Mouse (Mus musculus): ENCODE measurements around the gene Iqcf5.

Iqcf5 gene

DNA sequence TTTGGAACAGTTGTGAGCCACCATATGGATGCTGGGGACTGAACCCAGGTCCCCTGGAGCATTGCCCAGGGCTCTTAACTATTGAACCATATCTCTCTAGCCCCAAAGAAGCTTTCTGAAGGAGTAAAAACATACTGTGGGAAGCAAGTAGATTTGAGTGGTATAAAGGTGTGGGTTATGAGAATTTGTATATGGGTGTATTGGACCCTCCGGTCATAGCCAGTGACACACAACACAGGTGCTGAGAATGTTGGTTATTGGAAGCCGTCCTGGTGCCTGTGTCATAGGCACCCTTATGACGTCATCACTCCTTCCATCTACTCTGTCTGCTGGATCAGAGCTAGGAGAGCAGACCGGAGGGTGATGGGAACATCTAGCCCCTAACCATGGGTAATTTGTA, at the start of gene Iqcf5:
Gene Iqcf5 (plus strand): TSS at position 301 of the 400 bp plus-strand sequence.
- in situ Hi-C loops (cut with MseI, MboI), result no loop called here

DNA sequence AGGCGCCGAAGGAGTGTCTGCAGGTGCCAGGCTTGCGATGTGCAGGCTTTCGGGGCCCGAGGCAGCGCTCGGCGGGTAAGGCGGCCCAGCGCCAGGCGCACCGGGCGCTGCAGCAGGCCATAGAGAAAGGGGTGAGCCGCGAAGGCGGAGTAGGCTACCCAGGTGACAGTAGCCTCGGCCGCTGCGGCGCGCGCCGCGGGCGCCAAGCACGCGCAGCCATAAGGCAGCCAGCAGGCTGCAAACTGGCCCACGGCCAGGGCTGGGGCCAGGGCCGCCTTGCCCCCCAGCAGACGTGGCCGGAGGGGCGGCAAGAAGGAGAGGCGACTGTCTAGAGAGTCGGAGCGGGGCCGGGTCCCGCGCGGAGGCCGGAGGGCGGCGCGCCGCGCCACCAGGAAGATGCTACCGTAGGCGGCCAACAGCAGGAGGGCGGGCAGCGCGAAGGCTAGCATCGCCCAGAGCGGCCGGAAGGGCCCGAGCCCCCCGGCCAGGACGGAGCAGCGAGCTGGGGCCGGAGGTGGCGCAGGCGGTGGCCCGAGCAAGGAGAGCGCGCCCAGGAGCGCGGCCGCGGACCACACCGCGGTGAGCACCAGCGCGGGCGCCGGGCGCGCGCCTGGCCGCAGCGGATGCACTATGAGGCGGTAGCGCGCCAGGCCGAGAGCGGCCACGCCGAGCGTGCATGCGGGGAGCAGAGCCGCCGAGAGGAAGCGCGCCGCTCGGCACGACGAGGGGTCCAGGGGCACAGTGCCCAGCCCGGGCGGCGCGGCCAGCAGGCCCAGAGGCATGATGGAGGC, 49.4 kb upstream of the Iqcf5 start:
- in situ Hi-C loops (cut with MseI, MboI), result no loop called here

DNA sequence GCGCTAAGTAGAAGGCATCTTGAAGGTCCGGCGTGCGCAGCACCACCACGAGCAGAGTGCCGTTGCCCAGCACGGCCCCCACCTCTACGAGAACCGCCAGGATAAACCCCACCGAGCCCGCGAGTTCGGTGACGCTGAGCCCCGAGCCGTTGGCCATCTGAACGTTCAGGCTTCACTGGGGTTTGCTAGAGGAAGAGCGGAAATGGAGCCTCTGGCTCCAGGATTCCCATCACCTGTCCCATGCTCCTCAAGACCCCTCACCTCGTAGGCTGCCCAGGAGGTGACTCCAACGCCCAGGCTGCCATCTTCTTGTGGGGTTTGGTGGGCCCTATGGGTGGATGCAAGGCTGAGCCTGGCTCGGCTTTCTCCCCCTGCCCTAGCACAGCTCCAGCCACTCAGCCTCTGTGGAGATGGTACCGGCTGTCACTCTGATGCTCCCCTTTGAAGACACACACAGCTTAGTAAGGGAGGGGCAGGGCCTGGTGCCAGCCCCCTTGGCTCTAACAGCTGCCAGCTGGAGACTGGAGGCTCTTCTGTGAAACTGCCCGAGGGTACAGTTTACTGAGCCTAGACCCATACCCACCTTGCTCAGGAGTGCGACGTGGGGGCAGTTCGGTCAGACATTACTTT, 48.7 kb upstream of the Iqcf5 start, which contains the start of gene Gpr62:
Gene Gpr62 (minus strand): TSS at position 368 of the 630 bp plus-strand sequence.
- in situ Hi-C loops (cut with MseI, MboI), result no loop called here

DNA sequence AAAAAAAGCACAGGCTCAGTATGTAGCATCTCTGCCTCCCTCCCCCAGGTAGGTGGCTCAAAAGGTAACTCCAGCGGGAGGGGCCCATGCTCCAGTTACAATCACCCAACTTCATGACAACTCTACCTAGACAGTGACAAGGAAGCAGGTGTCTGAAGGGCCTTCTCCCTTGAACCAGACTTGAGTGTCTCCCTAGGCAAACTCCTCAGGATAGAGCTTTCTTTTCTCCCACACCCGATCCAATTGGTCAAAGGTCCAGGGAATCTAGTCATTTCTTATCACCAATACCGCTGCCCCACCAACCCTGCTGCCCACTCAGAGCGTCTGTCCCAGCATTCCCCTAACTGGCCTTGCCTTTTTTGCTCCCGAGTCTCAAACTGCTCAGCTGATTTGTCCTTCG, 47.7 kb upstream of the Iqcf5 start:
- in situ Hi-C loops (cut with MseI, MboI), result no loop called here

GRCm38 (mm10) chr9:106467746-106468145, 46.6 kb upstream of the Iqcf5 start:
- in situ Hi-C loops (cut with MseI, MboI), result no loop called here

DNA sequence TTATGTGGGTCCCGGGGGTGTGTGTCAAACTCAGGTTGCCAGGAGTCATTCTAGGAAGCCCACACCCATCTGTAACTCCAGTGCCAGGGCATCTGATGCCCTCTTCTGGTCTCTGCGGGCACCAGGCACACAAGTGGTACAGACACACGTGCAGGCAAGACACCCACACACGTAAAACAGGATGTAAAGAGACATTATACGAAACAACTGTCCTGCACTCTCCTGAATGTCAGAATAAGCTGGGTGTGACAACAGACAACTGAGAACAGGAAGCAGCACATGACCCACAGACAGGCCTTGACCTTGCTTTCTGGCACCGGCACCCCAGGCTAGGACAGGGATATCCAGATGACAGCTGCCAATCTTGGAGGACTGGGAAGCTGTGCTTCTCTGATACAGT, 45.1 kb upstream of the Iqcf5 start:
- in situ Hi-C loops (cut with MseI, MboI), result no loop called here

GRCm38 (mm10) chr9:106469776-106470175, 44.6 kb upstream of the Iqcf5 start:
- in situ Hi-C loops (cut with MseI, MboI), result no loop called here

DNA sequence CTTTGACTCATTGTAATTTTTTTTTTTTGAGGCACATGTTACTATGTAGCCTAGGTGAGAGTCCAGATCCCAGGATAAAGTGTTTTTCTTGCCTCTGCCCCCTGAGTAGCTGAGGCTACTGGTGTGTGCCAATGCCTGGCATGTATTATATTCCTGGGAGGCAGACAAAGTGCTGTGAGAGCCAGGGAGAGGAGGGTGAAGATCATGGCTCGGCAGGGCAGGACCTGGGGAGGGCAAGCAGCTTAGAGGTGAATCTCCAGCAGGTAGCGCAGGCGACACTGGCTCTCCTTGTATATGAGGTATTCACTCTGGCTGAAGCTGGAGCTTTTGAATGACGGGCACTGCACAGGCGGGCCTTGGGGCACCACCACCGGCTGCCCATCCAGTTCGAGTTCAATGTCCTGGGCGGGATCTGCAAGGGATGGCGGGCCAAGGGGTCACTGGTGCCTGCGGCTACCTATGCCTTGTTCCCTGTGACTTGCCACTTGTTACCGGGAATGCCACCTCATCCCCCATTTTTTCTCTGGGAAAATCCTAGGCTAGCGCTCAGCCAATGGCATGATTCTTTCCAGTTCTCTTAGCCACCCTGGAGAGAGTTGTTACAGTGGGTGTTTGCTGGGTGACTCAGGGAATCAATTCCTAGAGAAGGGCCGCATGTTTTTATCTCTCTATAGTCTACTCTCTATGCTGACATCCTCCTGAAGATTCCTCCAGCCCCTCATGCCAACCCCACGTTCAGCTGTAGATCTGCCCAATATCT, 43.2 kb upstream of the Iqcf5 start:
- in situ Hi-C loops (cut with MseI, MboI), result no loop called here

GRCm38 (mm10) chr9:106471892-106472291, 42.5 kb upstream of the Iqcf5 start:
- in situ Hi-C loops (cut with MseI, MboI), result no loop called here

DNA sequence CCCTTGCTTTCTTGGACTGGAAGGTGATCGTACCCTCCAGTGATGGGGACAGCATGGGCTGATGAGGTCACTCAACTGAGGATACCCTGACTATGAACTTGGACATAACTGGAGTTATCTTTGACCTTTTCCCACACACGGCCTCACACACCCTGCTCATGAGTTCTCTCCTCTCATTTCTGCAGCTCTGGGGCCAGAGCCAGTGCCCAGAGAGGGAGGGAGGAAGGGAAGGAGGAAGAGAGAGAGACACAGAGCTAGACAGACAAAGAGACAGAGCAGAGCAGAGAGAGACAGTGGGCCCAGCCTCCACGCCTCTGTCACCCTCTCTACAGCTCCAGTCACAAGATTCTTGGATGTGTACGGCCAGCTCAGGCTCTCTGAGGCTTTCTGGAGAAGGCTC, 42.1 kb upstream of the Iqcf5 start:
- in situ Hi-C loops (cut with MseI, MboI), result no loop called here

GRCm38 (mm10) chr9:106473081-106473752, 41.2 kb upstream of the Iqcf5 start:
- in situ Hi-C loops (cut with MseI, MboI), result no loop called here

DNA sequence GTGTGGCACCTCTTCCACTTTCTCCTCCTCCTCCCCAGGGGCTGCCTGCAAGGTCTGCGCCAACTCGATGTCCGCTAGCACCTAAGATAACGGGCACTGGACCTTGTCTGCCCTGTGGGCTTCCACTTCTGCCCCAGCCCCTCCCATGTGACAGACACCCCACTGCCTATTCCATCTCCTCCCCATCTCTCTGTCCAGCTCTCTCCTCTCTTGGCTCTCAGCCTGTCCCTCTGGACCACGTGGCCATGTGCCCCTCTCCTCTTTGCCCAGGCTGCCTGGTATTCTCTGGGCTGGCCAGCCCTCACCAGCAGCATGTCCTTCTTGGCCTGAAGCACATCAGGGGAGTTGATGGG, 40.6 kb upstream of the Iqcf5 start:
- in situ Hi-C loops (cut with MseI, MboI), result no loop called here

- in situ Hi-C loops (cut with MseI, MboI), result no loop called here
These were observed 39.9 kb upstream of the Iqcf5 start for GRCm38 (mm10) chr9:106474456-106474855.

DNA sequence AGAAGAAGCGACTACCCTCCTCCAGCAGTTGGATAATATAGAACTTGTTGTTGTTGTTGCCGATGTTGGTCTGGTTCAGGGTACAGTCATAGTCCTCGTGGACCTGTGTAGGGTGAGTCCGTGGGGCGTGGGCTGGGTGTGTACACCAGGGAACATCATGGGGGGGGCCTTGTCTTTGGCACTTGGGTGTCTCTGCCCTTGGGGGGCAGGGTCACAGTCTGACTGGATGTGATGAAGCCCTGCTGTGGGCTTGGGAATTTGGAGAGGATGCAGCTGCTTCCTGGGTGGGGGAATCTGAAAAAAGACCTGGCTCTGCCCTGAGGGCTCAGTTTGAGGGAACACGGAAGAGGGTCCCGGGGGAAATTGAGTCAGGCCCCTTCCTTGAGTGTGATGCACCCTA, 39.3 kb upstream of the Iqcf5 start:
- in situ Hi-C loops (cut with MseI, MboI), result no loop called here

- in situ Hi-C loops (cut with MseI, MboI), result no loop called here
These were observed 38.7 kb upstream of the Iqcf5 start, which contains the start of gene Rrp9 for GRCm38 (mm10) chr9:106475663-106476001. Rrp9 (plus strand) TSS chr9:106475963.

DNA sequence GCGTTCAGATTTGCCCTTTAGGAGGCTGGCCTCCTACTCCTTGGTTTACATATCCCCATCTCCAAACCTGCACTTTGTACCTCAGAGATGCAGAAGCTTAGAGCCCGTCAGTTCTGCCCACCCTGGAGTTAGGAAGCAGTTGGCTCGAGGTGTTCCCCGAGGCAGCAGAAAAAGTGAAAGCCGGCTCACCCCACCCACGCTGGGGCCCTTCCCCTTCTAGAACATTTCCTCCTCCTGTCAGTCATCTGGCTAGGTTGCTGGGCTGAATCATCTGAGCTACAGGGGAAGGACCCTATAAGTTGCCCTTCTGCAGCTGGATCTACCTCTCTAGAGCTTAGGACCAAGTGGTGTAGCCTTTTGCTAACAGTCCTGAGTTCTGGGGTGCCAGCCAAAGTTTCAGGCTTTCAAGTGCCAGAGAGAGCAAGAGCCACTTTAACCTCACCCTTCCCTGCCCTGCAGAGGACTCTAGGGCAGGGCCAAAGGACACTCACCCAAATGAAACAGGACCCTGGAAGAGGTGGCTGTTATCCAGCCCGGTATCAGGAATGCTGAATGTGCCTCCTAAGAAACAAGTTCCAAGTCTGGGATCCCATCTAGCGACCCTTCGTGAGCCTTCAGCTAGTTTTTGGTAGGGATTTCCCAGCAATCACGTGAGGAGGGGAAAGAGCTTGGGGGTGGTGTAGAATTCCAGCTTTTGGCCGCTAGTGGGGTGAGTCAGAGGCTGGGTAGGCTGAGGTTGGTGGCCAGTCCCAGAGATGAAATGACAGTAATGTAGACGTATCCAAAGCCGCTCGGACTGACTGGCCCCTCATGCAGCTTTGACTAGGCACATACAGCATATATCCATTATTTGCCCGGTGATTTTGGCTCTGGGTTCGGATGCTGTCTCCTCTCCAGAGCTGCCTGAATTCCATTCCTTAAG, 38.1 kb upstream of the Iqcf5 start:
- in situ Hi-C loops (cut with MseI, MboI), result no loop called here

DNA sequence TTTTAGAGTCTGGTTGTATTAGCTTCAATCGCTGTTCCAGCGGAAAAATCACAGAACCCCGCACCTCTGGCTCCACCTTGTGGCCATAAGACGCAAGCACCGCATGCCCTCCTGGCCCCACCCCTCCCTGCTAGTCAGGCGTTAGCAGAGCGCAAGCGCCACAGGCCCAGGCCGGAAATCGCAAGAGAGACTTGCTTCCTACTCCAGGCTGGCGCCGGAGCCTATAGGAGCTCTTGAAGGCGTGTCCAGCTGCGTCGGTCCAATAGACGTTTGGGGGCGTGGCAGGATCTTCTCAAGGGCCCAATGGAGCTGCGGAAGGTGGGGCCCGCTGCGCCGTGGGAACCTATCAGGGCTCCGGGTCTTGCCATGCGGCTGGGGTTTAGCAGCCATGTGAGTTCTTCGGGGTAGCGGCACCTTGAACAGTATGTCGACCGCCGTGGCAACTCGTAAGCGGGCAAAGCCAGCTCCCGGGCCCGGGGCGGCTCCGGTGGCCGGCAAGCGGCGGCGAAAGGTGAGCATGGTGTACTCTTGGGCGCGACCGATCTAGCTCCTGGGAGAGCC, 37.4 kb upstream of the Iqcf5 start, which contains the start of gene Parp3:
Gene Parp3 (minus strand): TSS at position 26 of the 561 bp plus-strand sequence.
- in situ Hi-C loops (cut with MseI, MboI), result no loop called here

DNA sequence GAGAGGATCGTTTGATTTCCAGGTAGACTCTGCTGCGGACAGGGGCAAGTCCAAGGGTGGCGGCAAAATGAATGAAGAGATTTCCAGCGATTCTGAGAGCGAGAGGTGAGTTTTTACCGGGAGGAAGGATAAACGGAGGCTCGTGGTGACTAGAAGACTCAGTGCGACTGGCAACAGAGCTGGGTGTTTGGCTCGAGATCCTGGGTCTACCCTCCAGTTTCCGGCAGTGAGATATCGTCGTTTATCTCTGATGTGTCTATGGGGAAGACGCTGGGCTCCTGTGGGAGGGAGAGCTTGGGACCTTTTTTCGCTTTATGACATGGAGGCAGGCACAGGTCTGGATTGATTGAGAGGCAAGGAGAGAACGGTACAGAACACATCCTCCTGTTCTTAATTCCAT, 36.7 kb upstream of the Iqcf5 start:
- in situ Hi-C loops (cut with MseI, MboI), result no loop called here

DNA sequence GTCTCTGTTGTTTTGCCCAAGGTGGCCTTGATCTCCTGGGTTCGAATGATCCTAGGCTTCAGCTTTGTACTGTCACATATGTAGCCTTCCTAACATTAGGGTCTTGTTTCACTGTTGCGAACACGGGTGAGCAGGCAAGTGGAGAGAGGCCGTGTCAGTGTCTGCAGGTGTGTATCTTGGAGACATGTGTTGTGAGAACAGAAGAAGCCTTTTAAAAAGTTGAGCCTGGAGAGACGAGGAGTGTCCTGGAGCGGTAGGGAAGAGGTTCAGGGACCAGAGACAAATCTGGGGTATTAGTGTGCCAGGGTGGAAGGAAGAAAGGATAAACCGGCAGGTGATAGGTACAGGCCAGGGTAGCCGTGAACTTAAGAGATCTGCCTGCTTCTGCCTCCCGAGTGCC, 36.3 kb upstream of the Iqcf5 start:
- in situ Hi-C loops (cut with MseI, MboI), result no loop called here

- in situ Hi-C loops (cut with MseI, MboI), result no loop called here
These were observed 33.8 kb upstream of the Iqcf5 start for GRCm38 (mm10) chr9:106480541-106480940.

DNA sequence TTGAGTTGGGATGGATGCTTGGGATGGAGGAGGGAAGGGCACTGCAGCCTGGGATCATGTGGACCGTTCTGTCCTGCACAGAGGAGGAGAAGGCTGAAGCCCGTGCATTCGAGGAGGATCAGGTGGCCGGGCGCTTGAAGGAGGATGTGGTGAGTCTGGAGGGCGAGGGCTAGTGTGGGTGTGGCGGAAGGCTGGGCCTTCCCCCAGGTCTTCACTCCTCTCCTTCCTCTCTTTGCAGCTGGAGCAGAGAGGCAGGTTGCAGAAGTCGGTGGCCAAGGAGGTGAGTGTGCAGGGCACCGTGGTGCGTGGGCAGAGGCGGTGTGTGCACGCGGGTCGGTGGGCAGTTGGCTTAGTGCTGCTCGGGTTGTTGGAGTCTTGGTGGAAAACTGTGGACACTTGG, 33.3 kb upstream of the Iqcf5 start:
- in situ Hi-C loops (cut with MseI, MboI), result no loop called here
